Mouse (Mus musculus) spleen, postnatal 14 days (tissue): ENCODE results near the gene Kctd3.

Source experiments
- DNase-seq, 2 experiments: peaks; one replicate each; pipeline ENCODE4 v3.0.0; 2021 to 2022; ENCODE audit warnings: low spot score in 2 of 2

The Kctd3 gene

DNA sequence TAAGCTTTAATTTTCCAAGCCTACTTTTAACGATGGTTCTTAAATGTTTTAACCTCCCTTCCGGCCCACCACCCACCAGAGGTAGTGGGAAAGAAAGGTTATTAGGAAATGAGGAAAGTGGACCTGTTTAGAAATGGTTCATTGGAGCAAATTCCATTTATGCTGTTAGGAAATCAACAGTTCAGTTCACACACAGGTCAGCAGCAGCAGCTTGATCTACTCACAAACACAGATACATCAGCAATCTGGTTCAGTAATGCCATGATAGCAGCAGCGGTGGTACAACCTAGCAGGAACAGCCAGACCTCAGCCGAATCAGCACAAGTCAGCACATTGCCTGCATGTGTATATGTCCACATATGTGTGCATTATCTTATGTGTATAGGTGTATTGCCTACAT, 3.0 kb upstream of the Kctd3 start:
- DNase-seq = no peak

- DNase-seq = no peak
These were observed 311 bp upstream of the Kctd3 start for GRCm38 (mm10) chr1:189007980-189008324.

- DNase-seq = no peak
These were observed 815 bp downstream of the Kctd3 start for GRCm38 (mm10) chr1:189006826-189007225.

GRCm38 (mm10) chr1:189006267-189006666, 1.4 kb downstream of the Kctd3 start:
- DNase-seq = no peak

DNA sequence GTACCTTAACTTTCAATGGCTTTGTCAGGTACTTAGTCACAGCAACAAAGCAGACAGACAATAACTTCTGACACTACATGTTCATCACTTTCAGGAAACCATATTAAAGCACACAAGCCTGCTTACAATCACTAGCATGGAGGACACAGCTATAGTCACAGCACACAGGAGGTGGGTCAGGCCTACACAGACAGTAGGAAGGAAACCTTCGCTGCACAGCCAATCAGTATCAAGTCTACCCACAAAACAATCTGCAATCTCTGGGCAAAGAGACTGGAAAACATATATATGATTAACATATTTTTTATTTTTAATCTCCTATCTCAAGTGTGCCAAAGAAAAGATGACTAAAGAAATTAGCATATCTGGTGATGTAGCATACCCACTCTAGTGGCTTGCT, 2.9 kb downstream of the Kctd3 start:
- no peak for DNase-seq

- DNase-seq = no peak
These were observed 5.8 kb downstream of the Kctd3 start for GRCm38 (mm10) chr1:189001815-189002214.

DNA sequence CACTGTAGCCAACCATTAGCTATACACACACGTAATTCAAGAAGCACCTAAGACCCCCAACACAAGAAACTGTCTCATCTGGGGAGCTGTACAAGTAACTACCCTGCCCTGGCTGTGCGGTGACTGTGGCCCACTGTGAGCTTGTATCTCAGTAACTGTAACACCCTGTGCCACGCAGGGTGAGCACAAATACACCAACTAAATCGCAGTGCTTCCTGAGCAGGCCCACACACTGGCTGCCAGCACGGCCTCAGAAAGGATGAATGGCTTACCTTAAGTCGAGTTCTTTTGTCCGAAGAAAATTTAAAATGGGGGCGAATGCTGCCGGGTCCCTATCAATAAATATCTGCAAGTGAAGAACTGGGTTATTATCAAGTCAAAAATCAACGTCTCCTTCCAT, 7.7 kb downstream of the Kctd3 start:
- DNase-seq = peak in 1 of 2 experiments; percentile 21

GRCm38 (mm10) chr1:188997921-188998320, 9.7 kb downstream of the Kctd3 start:
- DNase-seq = no peak

- DNase-seq = peak in 1 of 2 experiments; percentile 26
These were observed 14.4 kb downstream of the Kctd3 start for GRCm38 (mm10) chr1:188993218-188993617.

- peak; percentile 22 to 51 for DNase-seq
These were observed 27.6 kb downstream of the Kctd3 start for GRCm38 (mm10) chr1:188980050-188980449.

DNA sequence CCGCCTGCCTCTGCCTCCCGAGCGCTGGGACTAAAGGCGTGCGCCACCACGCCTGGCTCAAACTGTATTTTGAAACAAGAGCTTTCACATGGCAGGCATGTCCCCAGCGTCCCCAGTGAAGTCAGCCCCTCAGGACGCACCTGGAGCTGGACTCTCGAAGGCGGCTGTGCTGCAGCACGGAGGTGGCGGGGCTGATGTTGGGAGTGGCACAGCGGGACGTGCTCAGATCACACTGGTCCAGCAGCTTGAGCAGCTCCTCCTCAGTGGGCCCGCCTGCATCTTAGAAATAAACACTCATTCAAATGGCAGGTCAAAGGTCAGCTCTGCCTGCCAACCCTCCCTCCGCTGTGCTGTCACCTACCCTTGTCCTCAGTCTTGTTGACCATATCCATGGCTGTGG, 33.7 kb downstream of the Kctd3 start:
- no peak for DNase-seq

DNA sequence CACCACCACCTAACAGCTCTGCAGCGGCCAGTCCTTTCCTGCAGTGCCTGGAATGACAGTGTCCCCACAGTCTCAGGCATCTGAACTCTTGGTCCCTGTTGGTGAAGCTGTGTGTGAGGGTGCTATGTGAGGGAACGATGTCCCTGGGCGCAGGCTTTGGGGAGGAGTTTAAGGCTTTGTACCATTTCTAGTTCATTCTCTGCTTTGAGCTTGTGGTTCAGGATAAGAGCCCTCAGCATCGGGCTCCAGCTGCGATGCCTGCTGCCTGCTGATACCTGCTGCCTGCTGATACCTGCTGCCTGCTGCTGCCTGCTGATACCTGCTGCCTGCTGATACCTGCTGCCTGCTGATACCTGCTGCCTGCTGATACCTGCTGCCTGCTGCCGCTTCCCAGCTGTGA, 34.6 kb downstream of the Kctd3 start:
- no peak for DNase-seq

- no peak for DNase-seq
These were observed 55.1 kb downstream of the Kctd3 start for GRCm38 (mm10) chr1:188952501-188952900.

GRCm38 (mm10) chr1:188951091-188951490, 56.5 kb downstream of the Kctd3 start:
- DNase-seq = no peak

GRCm38 (mm10) chr1:188948276-188948675, 59.4 kb downstream of the Kctd3 start:
- DNase-seq = no peak

DNA sequence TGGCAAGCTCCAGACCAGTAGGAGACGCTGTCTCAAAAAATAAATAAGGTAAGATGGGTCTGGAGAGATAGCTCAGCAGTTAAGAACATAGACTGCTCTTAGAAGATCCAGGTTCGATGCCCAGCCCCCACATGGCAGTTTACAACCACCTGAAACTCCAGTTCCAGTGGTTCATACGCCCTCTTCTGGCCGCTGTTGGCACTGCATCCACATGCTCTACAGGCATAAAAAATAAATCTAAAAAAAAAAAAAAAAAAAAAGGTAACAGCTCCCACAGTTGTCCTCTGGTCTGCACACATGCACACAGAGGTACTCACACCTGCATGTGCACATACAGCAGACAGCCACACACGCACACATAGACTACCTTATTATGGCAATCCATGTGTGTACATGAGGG, 59.8 kb downstream of the Kctd3 start:
- DNase-seq = peak in 1 of 2 experiments; percentile 12

DNA sequence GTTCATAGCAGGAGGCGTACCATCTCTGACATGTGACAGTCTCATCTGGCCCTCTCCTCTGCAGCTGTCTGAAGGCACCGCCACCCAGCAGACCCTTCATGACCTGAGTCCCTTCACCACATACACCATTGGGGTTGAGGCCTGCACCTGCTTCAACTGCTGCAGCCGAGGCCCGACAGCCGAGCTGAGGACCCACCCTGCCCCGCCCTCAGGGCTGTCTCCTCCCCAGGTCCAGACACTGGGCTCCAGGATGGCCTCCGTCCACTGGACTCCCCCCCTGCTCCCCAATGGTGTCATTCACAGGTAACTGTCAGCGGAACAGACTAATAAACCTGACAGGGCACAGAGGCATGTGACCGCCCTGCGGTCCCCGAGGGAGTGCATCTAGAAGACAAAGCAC, 60.8 kb downstream of the Kctd3 start:
- DNase-seq = no peak

DNA sequence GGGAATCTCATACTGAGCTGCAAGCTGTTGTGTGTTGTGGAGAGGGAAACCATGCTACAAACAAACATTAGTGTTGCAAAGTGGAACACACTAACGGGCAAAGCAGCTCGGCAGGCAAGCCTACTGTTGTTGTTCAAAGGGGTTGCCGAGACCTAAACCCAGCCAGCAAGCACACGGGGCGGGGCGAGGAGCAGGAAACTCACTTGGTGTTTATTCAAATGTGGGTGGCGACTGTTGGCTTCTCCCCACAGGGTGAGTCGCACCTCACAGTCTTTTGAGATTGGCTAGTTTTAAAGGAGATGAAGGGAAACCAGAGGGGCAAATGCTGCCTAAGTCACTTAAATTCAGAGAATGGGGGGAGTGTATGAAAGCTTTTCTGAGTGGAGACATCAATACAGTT, 62.3 kb downstream of the Kctd3 start:
- DNase-seq = no peak

DNA sequence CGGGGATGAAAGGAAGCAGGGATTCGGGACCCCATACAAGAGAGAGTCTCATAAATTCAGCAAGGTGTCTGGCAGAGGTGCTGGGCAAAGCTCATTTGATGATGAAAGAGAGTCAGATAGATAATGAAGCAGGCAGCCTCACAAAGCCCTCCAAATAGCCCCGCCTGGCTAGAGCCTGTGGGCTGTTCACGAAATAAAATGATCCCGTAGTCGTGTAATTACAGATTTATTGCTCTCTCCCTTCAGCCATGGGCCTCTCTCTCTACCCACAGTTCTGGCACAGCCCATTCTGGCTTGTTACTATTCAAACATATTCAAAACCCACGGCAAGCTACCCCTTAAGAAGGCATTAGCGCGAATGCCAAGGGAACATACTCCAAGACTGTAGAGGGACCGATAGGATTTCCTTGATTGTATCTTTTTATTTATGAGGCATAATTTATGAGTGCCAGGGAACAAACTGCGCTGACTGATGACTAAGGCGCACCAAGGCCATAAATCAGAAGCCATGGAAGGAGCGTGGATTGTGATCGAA, 70.3 kb downstream of the Kctd3 start:
- no peak for DNase-seq
